Mouse (Mus musculus) embryonic facial prominence, embryonic 10.5 days (tissue): ENCODE results near the gene 1600012H06Rik. TPM values are rescaled to one million over a fixed set of nuclear protein-coding genes. Genes with fewer than 3 reads are reported as not detected.
"Not testable (repeated sequence)": the region's sequence is repeated elsewhere in the genome, so short reads cannot be mapped to it uniquely, and the experiment has no call there.

Experiments
- DNase-seq: peaks from one replicate; pipeline ENCODE4 v3.0.0-alpha.2; 2017; ENCODE audit warnings: low spot score
- H3K27ac ChIP-seq: fragments of 300-500 bp; sonication (generic); replicated peaks from 2 replicates; pipeline ENCODE4 v1.5.1; 2016; ENCODE audit warnings: mild to moderate bottlenecking
- H3K27me3 ChIP-seq: fragments of 300-500 bp; sonication (generic); replicated peaks from 2 replicates; pipeline ENCODE4 v1.6.1; 2016; ENCODE audit warnings: low read depth, mild to moderate bottlenecking; ENCODE audit not compliant: poor library complexity, severe bottlenecking
- H3K36me3 ChIP-seq: fragments of 300-500 bp; sonication (generic); replicated peaks from 2 replicates; pipeline ENCODE4 v1.6.1; 2016; ENCODE audit warnings: mild to moderate bottlenecking, moderate library complexity
- H3K4me1 ChIP-seq: fragments of 300-500 bp; sonication (generic); 2 replicates; pipeline ENCODE4 v1.6.1; 2016
- H3K4me3 ChIP-seq: fragments of 300-500 bp; sonication (generic); 2 replicates; pipeline ENCODE4 v1.5.1; 2016; ENCODE audit warnings: mild to moderate bottlenecking, moderate library complexity
- H3K9me3 ChIP-seq: fragments of 300-500 bp; sonication (generic); 2 replicates; pipeline ENCODE4 v1.6.1; 2016; ENCODE audit warnings: mild to moderate bottlenecking
- WGBS: fragments of 180-500 bp; shearing (Covaris S2); methylation state at CpG from one replicate; pipeline ENCODE4 v1.1.7; 2016; 5-methylcytosine and 5-hydroxymethylcytosine counted together
- polyA plus RNA-seq: library from polyadenylated mRNA; unstranded; fragments of >200 nt; fragmentation: Nextera tagmentation; extraction: Ambion mirVana; gene quantifications from 2 replicates; pipeline ENCODE4 v1.2.1, GENCODE M21; 2016

1600012H06Rik gene
- polyA plus RNA-seq: 24.9 and 27.3 TPM in 2 replicates

- peak within 1 kb of the TSS; percentile 93 for H3K4me3 ChIP-seq
- under 1% methylated on average over 54 of the region's 54 CpGs for WGBS
Observed at GRCm38 (mm10) chr17:14943009-14943728, at the start of gene 1600012H06Rik, which contains the start of gene Wdr27. 1600012H06Rik (plus strand) TSS chr17:14943184. Wdr27 (minus strand) TSS chr17:14943158.

GRCm38 (mm10) chr17:14895058-14895457, 47.9 kb upstream of the 1600012H06Rik start:
- H3K27me3 ChIP-seq, H3K36me3 ChIP-seq, H3K4me1 ChIP-seq, H3K27ac ChIP-seq, DNase-seq, H3K4me3 ChIP-seq, H3K9me3 ChIP-seq: not testable (repeated sequence)

More at GRCm38 (mm10) chr17:14943009-14943728, at the start of gene 1600012H06Rik, which contains the start of gene Wdr27:
- H3K27ac ChIP-seq: peak within 1 kb of the TSS; percentile 80
- H3K27me3 ChIP-seq: no peaks in the 10 kb centered on the region
- peaks cover 33% of the 10 kb centered on the region for H3K36me3 ChIP-seq
- peak; percentile 98 for DNase-seq
- peaks cover 21% of the 10 kb centered on the region for H3K4me1 ChIP-seq
- H3K9me3 ChIP-seq: no peaks in the 10 kb centered on the region

- no peak for DNase-seq
- 84% methylated on average over 1 of the region's 1 CpGs for WGBS
- H3K4me3 ChIP-seq: no peak overlapping the region
Observed at GRCm38 (mm10) chr17:14898972-14899371, 44.0 kb upstream of the 1600012H06Rik start.

GRCm38 (mm10) chr17:14903212-14903611, 39.8 kb upstream of the 1600012H06Rik start:
- no peak overlapping the region for H3K27ac ChIP-seq
- no peaks in the 10 kb centered on the region for H3K9me3 ChIP-seq
- no peaks in the 10 kb centered on the region for H3K27me3 ChIP-seq
- 82% methylated on average over 3 of the region's 3 CpGs for WGBS
- DNase-seq: no peak
- no peak overlapping the region for H3K4me3 ChIP-seq
- no peaks in the 10 kb centered on the region for H3K36me3 ChIP-seq
- no peaks in the 10 kb centered on the region for H3K4me1 ChIP-seq

More at GRCm38 (mm10) chr17:14898972-14899371, 44.0 kb upstream of the 1600012H06Rik start:
- H3K4me1 ChIP-seq: no peaks in the 10 kb centered on the region
- H3K36me3 ChIP-seq: no peaks in the 10 kb centered on the region
- H3K27ac ChIP-seq: no peak overlapping the region
- H3K9me3 ChIP-seq: no peaks in the 10 kb centered on the region
- no peaks in the 10 kb centered on the region for H3K27me3 ChIP-seq

GRCm38 (mm10) chr17:14904206-14904605, 38.8 kb upstream of the 1600012H06Rik start:
- Histone ChIP-seq H3K9me3 (no peaks in the 10 kb centered on the region), H3K4me1 (no peaks in the 10 kb centered on the region), H3K27ac (no peak overlapping the region), H3K4me3 (no peak overlapping the region), H3K36me3 (no peaks in the 10 kb centered on the region), H3K27me3 (no peaks in the 10 kb centered on the region)
- 87% methylated on average over 6 of the region's 6 CpGs for WGBS
- DNase-seq: no peak

- peak; percentile 66 for DNase-seq
- 60% methylated on average over 7 of the region's 7 CpGs for WGBS
- peak overlapping the region; percentile 71 for H3K27ac ChIP-seq
- no peak overlapping the region for H3K4me3 ChIP-seq
- no peaks in the 10 kb centered on the region for H3K4me1 ChIP-seq
- H3K27me3 ChIP-seq: no peaks in the 10 kb centered on the region
- no peaks in the 10 kb centered on the region for H3K9me3 ChIP-seq
- no peaks in the 10 kb centered on the region for H3K36me3 ChIP-seq
Observed at GRCm38 (mm10) chr17:14904637-14905265, 38.2 kb upstream of the 1600012H06Rik start.

GRCm38 (mm10) chr17:14906611-14907010, 36.4 kb upstream of the 1600012H06Rik start:
- DNase-seq: no peak
- no peaks in the 10 kb centered on the region for H3K9me3 ChIP-seq
- no peaks in the 10 kb centered on the region for H3K4me1 ChIP-seq
- no peaks in the 10 kb centered on the region for H3K36me3 ChIP-seq
- H3K27me3 ChIP-seq: no peaks in the 10 kb centered on the region
- H3K27ac ChIP-seq: no peak overlapping the region
- H3K4me3 ChIP-seq: no peak overlapping the region
- 35% methylated on average over 1 of the region's 1 CpGs for WGBS

- H3K4me1 ChIP-seq: no peaks in the 10 kb centered on the region
- DNase-seq: no peak
- H3K9me3 ChIP-seq: no peaks in the 10 kb centered on the region
- WGBS: 76% methylated on average over 12 of the region's 12 CpGs
- no peaks in the 10 kb centered on the region for H3K36me3 ChIP-seq
- H3K4me3 ChIP-seq: no peak overlapping the region
- H3K27me3 ChIP-seq: no peaks in the 10 kb centered on the region
- H3K27ac ChIP-seq: no peak overlapping the region
Observed at GRCm38 (mm10) chr17:14907136-14907535, 35.8 kb upstream of the 1600012H06Rik start.

- H3K27me3 ChIP-seq: no peaks in the 10 kb centered on the region
- no peak for DNase-seq
- H3K4me3 ChIP-seq: no peak overlapping the region
- H3K27ac ChIP-seq: no peak overlapping the region
- WGBS: 86% methylated on average over 5 of the region's 5 CpGs
- H3K9me3 ChIP-seq: no peaks in the 10 kb centered on the region
- no peaks in the 10 kb centered on the region for H3K4me1 ChIP-seq
- no peaks in the 10 kb centered on the region for H3K36me3 ChIP-seq
Observed at GRCm38 (mm10) chr17:14909331-14909730, 33.7 kb upstream of the 1600012H06Rik start.

- H3K4me1 ChIP-seq: no peaks in the 10 kb centered on the region
- no peak for DNase-seq
- 93% methylated on average over 5 of the region's 5 CpGs for WGBS
- H3K36me3 ChIP-seq: no peaks in the 10 kb centered on the region
- H3K9me3 ChIP-seq: no peaks in the 10 kb centered on the region
- no peaks in the 10 kb centered on the region for H3K27me3 ChIP-seq
- no peak overlapping the region for H3K27ac ChIP-seq
- H3K4me3 ChIP-seq: no peak overlapping the region
Observed at GRCm38 (mm10) chr17:14910771-14911170, 32.2 kb upstream of the 1600012H06Rik start.

GRCm38 (mm10) chr17:14912420-14912819, 30.6 kb upstream of the 1600012H06Rik start:
- 52% methylated on average over 6 of the region's 6 CpGs for WGBS
- no peak overlapping the region for H3K4me3 ChIP-seq
- no peaks in the 10 kb centered on the region for H3K9me3 ChIP-seq
- no peaks in the 10 kb centered on the region for H3K36me3 ChIP-seq
- H3K4me1 ChIP-seq: no peaks in the 10 kb centered on the region
- no peaks in the 10 kb centered on the region for H3K27me3 ChIP-seq
- no peak overlapping the region for H3K27ac ChIP-seq
- no peak for DNase-seq

GRCm38 (mm10) chr17:14912981-14913380, 30.0 kb upstream of the 1600012H06Rik start:
- no peaks in the 10 kb centered on the region for H3K27me3 ChIP-seq
- no peak overlapping the region for H3K4me3 ChIP-seq
- H3K9me3 ChIP-seq: no peaks in the 10 kb centered on the region
- DNase-seq: no peak
- WGBS: 85% methylated on average over 8 of the region's 8 CpGs
- no peaks in the 10 kb centered on the region for H3K36me3 ChIP-seq
- no peak overlapping the region for H3K27ac ChIP-seq
- H3K4me1 ChIP-seq: no peaks in the 10 kb centered on the region

GRCm38 (mm10) chr17:14914401-14914800, 28.6 kb upstream of the 1600012H06Rik start:
- Histone ChIP-seq H3K4me3 (no peak overlapping the region), H3K4me1 (no peaks in the 10 kb centered on the region), H3K27me3 (no peaks in the 10 kb centered on the region), H3K9me3 (no peaks in the 10 kb centered on the region), H3K27ac (no peak overlapping the region), H3K36me3 (no peaks in the 10 kb centered on the region)
- WGBS: 89% methylated on average over 4 of the region's 4 CpGs
- no peak for DNase-seq
